Mouse (Mus musculus): ENCODE measurements around the gene Zfp341.

Zfp341 gene

GRCm38 (mm10) chr2:154670741-154671140 lies 57.6 kb downstream of the Zfp341 start:
- no peak for DNase-seq (ENCODE audit: low read depth in 2 of 2, low spot score in 2 of 2)

GRCm38 (mm10) chr2:154674008-154674407 lies 60.9 kb downstream of the Zfp341 start:
- DNase-seq (ENCODE audit: low read depth in 2 of 2, low spot score in 2 of 2), result no peak

DNA sequence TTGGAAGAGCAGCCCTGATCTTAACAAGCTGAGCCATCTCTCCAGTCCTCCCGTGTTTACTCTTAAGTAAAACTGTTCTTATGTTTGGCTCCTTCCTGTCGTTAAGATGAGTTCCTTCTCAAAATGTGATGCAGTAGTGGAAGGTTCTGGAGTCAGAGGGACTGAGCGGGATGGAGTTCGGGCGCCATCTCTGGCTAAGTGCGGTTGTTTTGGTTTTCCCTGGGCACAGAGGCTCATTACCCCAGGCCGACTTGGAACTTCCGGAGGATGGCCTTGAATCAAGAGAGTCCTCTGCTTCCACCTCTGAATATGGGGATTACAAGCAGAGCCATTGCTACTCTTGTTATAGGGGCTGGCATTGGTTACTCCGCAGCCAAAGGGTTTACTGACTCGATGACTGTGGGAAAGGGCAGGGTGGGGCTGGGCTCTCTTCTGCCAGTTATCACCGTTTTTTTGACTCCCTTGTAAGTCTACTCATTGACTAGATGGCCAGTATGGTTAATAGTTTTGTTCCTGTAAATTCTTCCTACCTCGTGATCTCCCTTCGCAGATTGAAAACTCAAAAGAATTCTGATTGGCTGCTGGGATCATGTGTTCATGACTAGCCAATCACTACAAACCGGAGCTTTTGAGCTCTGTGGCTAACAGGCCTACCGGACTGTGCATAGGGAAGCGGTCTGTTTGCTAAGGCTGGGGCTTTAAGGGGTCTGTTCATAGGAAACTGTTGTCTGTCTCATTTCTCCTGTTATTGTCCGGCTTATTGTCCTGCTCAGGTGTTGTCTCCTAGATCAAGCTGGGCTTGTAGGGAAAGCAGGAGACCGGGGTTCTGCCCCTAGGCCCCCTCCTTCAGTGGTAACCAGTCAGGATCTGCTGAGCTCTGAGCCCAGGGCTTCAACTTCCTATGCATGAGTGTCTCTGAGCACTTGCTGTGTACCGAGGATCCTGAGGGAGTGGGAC lies 63.8 kb downstream of the Zfp341 start:
- DNase-seq (ENCODE audit: low read depth in 2 of 2, low spot score in 2 of 2), result peak in 1 of 2 experiments; percentile 14

- no peak for DNase-seq (ENCODE audit: low read depth in 2 of 2, low spot score in 2 of 2)
These were observed 64.6 kb downstream of the Zfp341 start for GRCm38 (mm10) chr2:154677651-154678139.

- no peak for DNase-seq (ENCODE audit: low read depth in 2 of 2, low spot score in 2 of 2)
These were observed 65.9 kb downstream of the Zfp341 start for GRCm38 (mm10) chr2:154678995-154679394.

DNA sequence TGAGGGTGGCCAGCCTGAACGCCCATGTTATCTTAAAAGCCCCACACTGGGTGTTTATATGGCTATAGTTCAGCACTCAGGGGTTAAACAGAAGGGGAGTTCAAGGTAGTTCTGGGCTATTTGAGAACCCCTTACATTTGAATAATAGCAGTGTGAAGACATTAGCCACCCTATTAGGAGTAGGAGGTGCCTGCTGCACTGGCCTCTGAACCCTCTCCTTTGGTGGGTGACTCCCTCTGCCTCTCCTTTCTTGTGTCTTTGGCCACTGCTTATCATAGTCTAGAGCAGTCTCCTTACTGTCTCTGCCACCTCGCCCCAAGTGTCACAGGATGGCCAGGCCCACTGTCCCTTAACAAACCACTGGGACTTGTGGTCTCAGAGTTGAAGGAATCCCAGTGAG lies 67.2 kb downstream of the Zfp341 start:
- no peak for DNase-seq (ENCODE audit: low read depth in 2 of 2, low spot score in 2 of 2)

DNA sequence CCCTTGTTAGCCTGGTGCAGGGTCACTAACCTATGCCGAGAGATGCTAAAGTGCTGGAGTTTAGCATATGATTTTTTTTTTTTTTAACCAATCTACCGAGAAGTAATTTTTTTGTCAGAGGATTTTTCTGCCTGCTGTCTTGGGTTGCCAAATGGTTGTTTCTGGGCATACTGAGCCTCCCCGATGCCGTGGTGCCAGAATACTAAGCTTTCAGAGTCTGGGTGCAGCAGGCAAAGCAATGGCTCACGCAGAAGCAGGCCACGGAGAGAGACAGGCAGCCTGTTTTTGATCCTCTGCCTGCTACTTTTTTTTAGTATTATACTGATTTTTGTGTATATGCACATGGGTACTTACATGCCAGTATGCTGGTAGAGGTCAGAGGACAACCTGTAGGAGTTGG lies 67.8 kb downstream of the Zfp341 start:
- DNase-seq (ENCODE audit: low read depth in 2 of 2, low spot score in 2 of 2), result no peak

DNA sequence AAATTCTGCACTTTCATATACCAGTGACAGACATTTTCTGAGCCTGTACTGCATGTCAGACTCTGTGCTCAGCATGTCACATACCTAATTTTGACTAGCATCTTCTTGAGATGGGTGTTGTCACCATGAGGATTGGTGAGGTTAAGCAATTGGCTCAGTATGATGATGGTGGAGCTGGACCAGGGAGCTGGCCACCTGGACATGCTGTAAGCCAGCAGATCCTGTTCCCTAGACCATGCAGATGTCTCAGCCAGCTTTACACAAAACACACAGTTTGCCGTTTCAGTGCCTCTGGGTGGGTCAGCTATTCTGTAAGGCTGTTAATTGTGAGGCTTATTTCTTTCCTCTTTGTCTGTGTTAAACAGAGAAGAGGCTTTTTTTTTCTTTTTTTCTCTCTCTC lies 69.6 kb downstream of the Zfp341 start:
- DNase-seq (ENCODE audit: low read depth in 2 of 2, low spot score in 2 of 2), result no peak

GRCm38 (mm10) chr2:154684901-154685470 lies 71.9 kb downstream of the Zfp341 start:
- DNase-seq (ENCODE audit: low read depth in 2 of 2, low spot score in 2 of 2), result no peak

DNA sequence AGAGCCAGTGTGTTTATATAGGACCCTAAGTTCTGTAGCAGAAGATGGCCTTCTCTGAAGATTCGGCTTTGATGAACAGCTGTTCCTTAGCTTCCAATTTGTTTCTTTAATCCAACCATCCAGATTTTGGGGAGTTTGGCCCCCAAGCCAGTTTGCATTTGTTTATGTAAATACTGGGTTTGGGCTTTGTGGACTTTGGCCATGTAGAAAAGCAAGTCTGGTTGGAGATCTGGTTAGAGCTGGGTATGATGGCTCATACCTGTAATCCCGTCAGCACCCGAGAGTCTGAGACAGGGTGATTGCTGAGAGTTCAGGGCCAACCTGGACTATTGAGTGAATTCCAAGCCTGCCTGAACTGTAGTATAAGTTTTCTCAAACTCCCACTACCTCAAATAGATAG lies 72.7 kb downstream of the Zfp341 start:
- no peak for DNase-seq (ENCODE audit: low read depth in 2 of 2, low spot score in 2 of 2)

DNA sequence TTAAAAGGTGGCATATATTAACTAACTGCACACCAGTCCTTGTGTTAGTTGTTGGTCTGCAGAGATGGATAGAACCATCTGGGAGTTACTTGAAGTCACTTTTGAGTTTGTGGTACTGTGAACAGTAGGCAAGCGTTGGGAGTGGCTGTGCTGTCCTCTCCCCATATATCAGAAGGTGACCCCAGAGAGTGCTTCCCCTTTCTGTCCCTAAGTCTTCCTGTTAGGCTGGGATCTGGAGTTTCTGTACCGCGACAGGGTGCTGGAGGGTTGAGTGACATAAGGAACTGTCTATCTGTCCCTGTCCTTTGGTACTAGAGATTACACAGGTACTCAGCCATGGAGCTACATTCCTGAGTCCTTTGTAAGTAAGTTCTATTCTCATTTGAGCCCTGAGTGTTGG lies 73.7 kb downstream of the Zfp341 start:
- DNase-seq (ENCODE audit: low read depth in 2 of 2, low spot score in 2 of 2), result no peak

DNA sequence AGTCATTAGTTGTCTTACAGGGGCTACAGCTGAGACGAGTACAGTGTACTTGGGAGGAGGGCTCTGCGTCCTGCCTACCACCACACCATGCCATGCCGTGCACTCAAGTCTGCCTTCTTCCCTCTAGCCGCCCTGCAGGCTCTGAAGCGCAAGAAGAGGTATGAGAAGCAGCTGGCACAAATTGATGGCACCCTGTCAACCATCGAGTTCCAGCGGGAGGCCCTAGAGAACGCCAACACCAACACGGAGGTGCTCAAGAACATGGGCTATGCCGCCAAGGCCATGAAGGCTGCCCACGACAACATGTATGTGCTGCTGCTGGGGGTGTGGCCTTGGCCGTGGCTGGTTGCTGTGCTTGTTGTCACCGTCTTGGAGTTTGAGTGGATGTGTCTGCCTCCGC lies 76.3 kb downstream of the Zfp341 start:
- DNase-seq (ENCODE audit: low read depth in 2 of 2, low spot score in 2 of 2), result no peak

DNA sequence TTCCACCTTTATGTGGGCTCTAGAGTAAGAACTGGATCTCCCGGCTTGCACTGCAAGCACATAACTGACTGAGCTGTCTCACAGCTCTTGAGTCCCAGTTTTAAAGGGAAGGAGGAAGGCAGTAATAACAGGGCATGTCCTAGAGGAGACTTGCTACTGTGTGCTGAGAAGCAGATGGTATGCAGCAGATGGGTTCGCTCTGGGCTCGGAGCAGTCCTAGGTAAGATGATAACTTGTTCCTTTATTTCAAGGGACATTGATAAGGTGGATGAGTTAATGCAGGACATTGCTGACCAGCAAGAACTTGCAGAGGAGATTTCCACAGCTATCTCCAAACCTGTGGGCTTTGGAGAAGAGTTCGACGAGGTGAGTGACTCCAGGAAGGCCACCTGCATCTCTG lies 77.9 kb downstream of the Zfp341 start:
- no peak for DNase-seq (ENCODE audit: low read depth in 2 of 2, low spot score in 2 of 2)

- no peak for DNase-seq (ENCODE audit: low read depth in 2 of 2, low spot score in 2 of 2)
These were observed 80.3 kb downstream of the Zfp341 start for GRCm38 (mm10) chr2:154693186-154693940.

GRCm38 (mm10) chr2:154693941-154694256 lies 80.8 kb downstream of the Zfp341 start:
- no peak for DNase-seq (ENCODE audit: low read depth in 2 of 2, low spot score in 2 of 2)

DNA sequence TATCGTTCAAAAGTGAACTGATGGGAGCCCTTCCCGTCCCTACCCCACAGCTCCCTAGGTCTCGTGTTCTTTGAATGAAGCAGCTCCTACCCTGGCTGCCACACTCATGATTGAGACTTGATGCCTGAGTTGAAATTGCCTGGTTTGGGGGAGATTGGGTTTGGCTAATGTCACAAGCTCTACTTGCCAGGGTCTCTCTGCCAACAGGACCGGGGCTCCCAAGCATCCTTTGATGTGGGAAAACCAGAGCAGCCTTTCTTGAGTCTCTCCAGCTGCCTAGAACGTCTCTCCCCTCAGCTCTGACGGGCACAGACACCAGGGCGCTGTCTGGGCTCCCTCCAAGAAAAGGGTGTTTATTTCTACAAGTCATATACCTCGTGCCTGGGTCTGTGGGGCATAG lies 82.6 kb downstream of the Zfp341 start:
- no peak for DNase-seq (ENCODE audit: low read depth in 2 of 2, low spot score in 2 of 2)
